Mouse (Mus musculus) Patski (cell line): ENCODE results near the gene Gm12166. TPM values are rescaled to one million over a fixed set of nuclear protein-coding genes. Genes with fewer than 3 reads are reported as not detected.

Experiments
- ATAC-seq: fragments of 100-300 bp; one replicate; pipeline ENCODE4 v1.8.0; 2021
- CTCF ChIA-PET: fragments of 350-600 bp; sonication (Branson Sonifier 250); formaldehyde crosslinking; loops from one replicate; lab custom pipeline; 2022; ENCODE audit warnings: inconsistent platforms; lab: Charles Lee
- POLR2A ChIA-PET: fragments of 350-600 bp; sonication (Branson Sonifier 250); formaldehyde crosslinking; loops from one replicate; lab custom pipeline; 2022; ENCODE audit warnings: antibody characterized with exemption, inconsistent platforms; lab: Charles Lee
- DNase-seq: peaks from one replicate; pipeline ENCODE4 v3.0.0-alpha.2; 2011; ENCODE audit warnings: low read depth, low spot score
- H3K27me3 ChIP-seq: fragments of 371-371 bp; one replicate; pipeline ENCODE4 v1.5.1; 2021
- CTCF ChIP-seq: fragments of 100-300 bp; IDR thresholded peaks from one replicate; pipeline ENCODE4 v1.5.1; 2021
- in situ Hi-C: fragments of 300-500 bp; cut with MboI; formaldehyde crosslinking; loops from 3 replicates; pipeline ENCODE4 v1.11.1; 2018; ENCODE audit warnings: low pct_unique_long_range_greater_than_20kb, mixed read lengths
- polyA plus RNA-seq: library from polyadenylated mRNA; unstranded; gene quantifications from one replicate; pipeline ENCODE4 v1.2.3, GENCODE M21; 2021

Gm12166 gene
- polyA plus RNA-seq, 1 experiment from 2014 or later = 9.3 TPM

- ChIA-PET CTCF (no interaction called here), POLR2A (no interaction called here)
- no peaks in the 10 kb centered on the region for H3K27me3 ChIP-seq
- in situ Hi-C loops = no loop called here
- ATAC-seq (no peak), DNase-seq (no peak)
- TF ChIP-seq CTCF = no peak
Measured at GRCm38 (mm10) chr11:46032956-46033355, 19.2 kb downstream of the Gm12166 start.

- ATAC-seq (no peak), DNase-seq (no peak)
- ChIA-PET POLR2A (no interaction called here), CTCF (no interaction called here)
- no peak for TF ChIP-seq CTCF
- H3K27me3 ChIP-seq = no peaks in the 10 kb centered on the region
- in situ Hi-C loops = no loop called here
Measured at GRCm38 (mm10) chr11:46031470-46031869, 20.7 kb downstream of the Gm12166 start.

GRCm38 (mm10) chr11:46030026-46030425 is 22.1 kb downstream of the Gm12166 start:
- no peak for DNase-seq
- in situ Hi-C loops = no loop called here
- CTCF ChIA-PET = no interaction called here
- POLR2A ChIA-PET = no interaction called here
- no peaks in the 10 kb centered on the region for H3K27me3 ChIP-seq
- ATAC-seq = no peak
- TF ChIP-seq CTCF = no peak

GRCm38 (mm10) chr11:46029485-46029884 is 22.6 kb downstream of the Gm12166 start:
- in situ Hi-C loops = no loop called here
- ATAC-seq = no peak
- ChIA-PET POLR2A (no interaction called here), CTCF (no interaction called here)
- no peaks in the 10 kb centered on the region for H3K27me3 ChIP-seq
- no peak for DNase-seq
- TF ChIP-seq CTCF = no peak

- no peak for ATAC-seq
- ChIA-PET POLR2A (no interaction called here), CTCF (no interaction called here)
- no peaks in the 10 kb centered on the region for H3K27me3 ChIP-seq
- TF ChIP-seq CTCF = no peak
- in situ Hi-C loops = no loop called here
- DNase-seq = no peak
Measured at GRCm38 (mm10) chr11:46027952-46028814, 23.9 kb downstream of the Gm12166 start.

- in situ Hi-C loops = no loop called here
- H3K27me3 ChIP-seq = no peaks in the 10 kb centered on the region
- ChIA-PET POLR2A (interaction anchor here (0.6 kb wide), 1 partner anchor 23 kb away, joined by 4 read pairs; no protein-coding TSS in a partner anchor), CTCF (interaction anchor here (1.4 kb wide), 1 partner anchor 11 kb away, joined by 4 read pairs; no protein-coding TSS in a partner anchor)
- DNase-seq (no peak), ATAC-seq (no peak)
- no peak for TF ChIP-seq CTCF
Measured at GRCm38 (mm10) chr11:46025962-46026392, 26.1 kb downstream of the Gm12166 start.

- in situ Hi-C loops = no loop called here
- CTCF ChIA-PET = no interaction called here
- ATAC-seq = no peak
- POLR2A ChIA-PET = no interaction called here
- H3K27me3 ChIP-seq = peaks cover 4% of the 10 kb centered on the region
- no peak for TF ChIP-seq CTCF
- no peak for DNase-seq
Measured at GRCm38 (mm10) chr11:46022983-46023382, 29.1 kb downstream of the Gm12166 start.

GRCm38 (mm10) chr11:46021850-46022249 is 30.3 kb downstream of the Gm12166 start:
- TF ChIP-seq CTCF = no peak
- ATAC-seq (no peak), DNase-seq (no peak)
- peaks cover 4% of the 10 kb centered on the region for H3K27me3 ChIP-seq
- ChIA-PET POLR2A (no interaction called here), CTCF (no interaction called here)
- in situ Hi-C loops = no loop called here

- ATAC-seq (no peak), DNase-seq (no peak)
- in situ Hi-C loops = no loop called here
- POLR2A ChIA-PET = no interaction called here
- CTCF ChIA-PET = no interaction called here
- peaks cover 4% of the 10 kb centered on the region for H3K27me3 ChIP-seq
- TF ChIP-seq CTCF = no peak
Measured at GRCm38 (mm10) chr11:46020246-46020645, 31.9 kb downstream of the Gm12166 start.

GRCm38 (mm10) chr11:46016061-46016460 is 36.1 kb downstream of the Gm12166 start:
- no peak for ATAC-seq
- peak; percentile 79 for TF ChIP-seq CTCF
- ChIA-PET POLR2A (no interaction called here), CTCF (interaction anchor here (1.1 to 2.6 kb wide), 8 partner anchors 10 to 199 kb away, joined by 3 to 10 read pairs (median 4); no protein-coding TSS in a partner anchor)
- in situ Hi-C loops = loop anchor here (5.0 kb wide), 1 partner anchor 196 kb away; no protein-coding TSS in a partner anchor
- peaks cover 4% of the 10 kb centered on the region for H3K27me3 ChIP-seq
- no peak for DNase-seq

Other genes starting within 250 kb of the Gm12166 start
- gene Clint1, start 200.3 kb downstream of the Gm12166 start, polyA plus RNA-seq = 76.3 TPM
- gene Lsm11, start 107.4 kb downstream of the Gm12166 start, polyA plus RNA-seq = 4.3 TPM
- gene Thg1l, start 96.8 kb downstream of the Gm12166 start, polyA plus RNA-seq = 9.6 TPM
- not detected for gene Sox30, start 72.0 kb downstream of the Gm12166 start, polyA plus RNA-seq
- 0.08 TPM for gene Adam19, start 3.7 kb upstream of the Gm12166 start, polyA plus RNA-seq
- gene Nipal4, start 114.2 kb upstream of the Gm12166 start, polyA plus RNA-seq = not detected
- 0.47 TPM for gene Fndc9, start 183.2 kb upstream of the Gm12166 start, polyA plus RNA-seq